Mouse (Mus musculus) testis, adult 2 months (tissue): ENCODE results near the gene Scube1.

Experiments used
- CTCF ChIP-seq: fragments of 200-500 bp; IDR thresholded peaks from 2 replicates; pipeline ENCODE4 v1.5.1; 2012; ENCODE audit warnings: low read depth, mild to moderate bottlenecking, inconsistent platforms, low read length, moderate library complexity; ENCODE audit not compliant: control insufficient read depth, insufficient read depth, insufficient replicate concordance
- POLR2A ChIP-seq: fragments of 200-500 bp; IDR thresholded peaks from 2 replicates; pipeline ENCODE4 v1.6.1; 2012; ENCODE audit warnings: low read depth, mild to moderate bottlenecking, inconsistent platforms, low read length, moderate library complexity; ENCODE audit not compliant: control insufficient read depth

GRCm38 (mm10) chr15:83680300-83680699, 44.5 kb downstream of the Scube1 start:
- TF ChIP-seq POLR2A (no peak), CTCF (no peak)
